Mouse (Mus musculus) adrenal gland (tissue): ENCODE results near the gene Vmn2r30.
"Not testable (repeated sequence)": the region's sequence is repeated elsewhere in the genome, so short reads cannot be mapped to it uniquely, and the experiment has no call there.

Experiments used
- intact Hi-C: fragments of 180-260 bp; cut with DNase I; formaldehyde crosslinking; loops from one replicate; pipeline ENCODE4 v1.15.1; 2025
- long read RNA-seq, 2 experiments: library from polyadenylated mRNA; unstranded; transcript quantifications; one replicate each; pipeline ENCODE4 v2.0.0; 2020; ENCODE audit warnings: borderline replicate concordance in 1 of 2; ENCODE audit not compliant: insufficient replicate concordance in 1 of 2
- microRNA-seq, 2 experiments: library from miRNA; unstranded; fragments of <30 nt; microRNA quantifications; one replicate each; pipeline ENCODE4; 2019

Gene Vmn2r30
- long read RNA-seq, experiment 1 = 0 reads
- long read RNA-seq, experiment 2 = 0 reads

- intact Hi-C loops = not testable (repeated sequence)
Measured at GRCm38 (mm10) chr7:7337509-7337908, at the start of gene Vmn2r30. Gene Vmn2r30, minus strand, starts transcription at chr7:7337609.

- intact Hi-C loops = not testable (repeated sequence)
Measured at GRCm38 (mm10) chr7:7374431-7374830, 37.0 kb upstream of the Vmn2r30 start, which contains the start of gene Gm45783. Gene Gm45783, minus strand, starts transcription at chr7:7374573.

GRCm38 (mm10) chr7:7295595-7295994, 41.8 kb downstream of the Vmn2r30 start:
- intact Hi-C loops = no loop called here

GRCm38 (mm10) chr7:7281383-7281782, 56.0 kb downstream of the Vmn2r30 start:
- intact Hi-C loops = loop anchor here (10.0 kb wide), 1 partner anchor 147 kb away; the partner anchor contains the start of gene Zfp773

- intact Hi-C loops = not testable (repeated sequence)
Measured at GRCm38 (mm10) chr7:7277966-7278567, 59.3 kb downstream of the Vmn2r30 start, which contains the start of gene Gm45844. Gene Gm45844, minus strand, starts transcription at chr7:7278289.

- intact Hi-C loops = not testable (repeated sequence)
Measured at GRCm38 (mm10) chr7:7277556-7277955, 59.9 kb downstream of the Vmn2r30 start.

Small RNA genes within 50 kb of the gene (microRNA-seq; reads per million reads assigned to microRNA genes)
- gene Mir5620 = 3.0 to 3.9 reads per million in 2 experiments
